8 mouse cellular contexts compared by ENCODE assay signal in the genomic region with DNA sequence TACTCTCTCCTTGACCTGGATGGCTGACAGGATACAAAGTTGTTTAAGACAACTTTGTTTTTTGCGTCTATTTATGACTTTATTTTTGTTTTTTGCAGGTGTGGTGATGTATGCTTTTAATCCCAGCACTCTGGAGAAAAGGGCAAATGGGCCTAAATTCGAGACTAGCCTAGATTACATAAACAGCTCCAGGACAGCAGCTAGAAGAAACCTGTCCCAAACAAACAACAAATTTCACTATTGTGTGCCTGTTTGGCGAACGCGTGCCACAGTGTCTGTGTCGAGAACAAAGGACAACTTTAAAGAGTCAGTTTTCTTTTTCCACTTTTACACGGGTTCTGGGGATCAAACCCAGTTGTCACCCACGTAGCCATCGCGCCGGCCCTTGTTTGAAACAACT. TPM values are rescaled to one million over a fixed set of nuclear protein-coding genes. Genes with fewer than 3 reads are reported as not detected.
DNase-seq lines count a peak whose midpoint lies in the region; ATAC-seq and TF ChIP-seq lines count a peak whose summit lies in the region.

No protein-coding gene starts in this region.

- H3K27ac ChIP-seq in lung, postnatal 0 days (ENCODE audit: low read length), result peak overlapping the region; percentile 97
- H3K27ac ChIP-seq in limb, embryonic 11.5 days (replicated peaks; ENCODE audit: low read depth, low read length), result peak overlapping the region; percentile 94
- peak overlapping the region; percentile 96 for H3K27ac ChIP-seq in small intestine, adult 2 months (ENCODE audit: insufficient read depth, low read depth, low read length)

- H3K9me3 ChIP-seq in lung, postnatal 0 days (ENCODE audit: low read length), result no peaks in the 10 kb centered on the region
- H3K9me3 ChIP-seq in limb, embryonic 11.5 days (ENCODE audit: control insufficient read depth, low read length), result no peaks in the 10 kb centered on the region

- peak overlapping the region; percentile 83 for H3K4me3 ChIP-seq in lung, postnatal 0 days (ENCODE audit: low read depth, low read length)
- peak overlapping the region; percentile 86 for H3K4me3 ChIP-seq in limb, embryonic 11.5 days (ENCODE audit: low read depth, low read length)
- peak overlapping the region; percentile 69 for H3K4me3 ChIP-seq in small intestine, adult 2 months (ENCODE audit: low read depth, low read length)

- no peak for TF ChIP-seq EP300 in lung, postnatal 0 days (IDR thresholded peaks at IDR 0.05)

- 6% methylated on average over 11 of the region's 11 CpGs for WGBS in lung, postnatal 0 days
- WGBS in limb, embryonic 11.5 days, result 8% methylated on average over 11 of the region's 11 CpGs
- 2% methylated on average over 11 of the region's 11 CpGs for WGBS in small intestine, adult 2 months

- H3K9ac ChIP-seq in lung, postnatal 0 days (replicated peaks; ENCODE audit: low read depth), result peak overlapping the region; percentile 66
- H3K9ac ChIP-seq in limb, embryonic 11.5 days (ENCODE audit: low read length), result peak overlapping the region; percentile 91

- no peaks in the 10 kb centered on the region for H3K27me3 ChIP-seq in lung, postnatal 0 days (replicated peaks; ENCODE audit: insufficient read depth, low read length)
- H3K27me3 ChIP-seq in limb, embryonic 11.5 days (ENCODE audit: control insufficient read depth, insufficient read depth, low read length), result no peaks in the 10 kb centered on the region
- no peaks in the 10 kb centered on the region for H3K27me3 ChIP-seq in small intestine, adult 2 months (ENCODE audit: control insufficient read depth, insufficient read depth, low read length)

- peak overlapping the region; percentile 73 for H3K4me2 ChIP-seq in lung, postnatal 0 days (replicated peaks; ENCODE audit: low read depth, low read length)
- H3K4me2 ChIP-seq in limb, embryonic 11.5 days (ENCODE audit: low read depth, severe bottlenecking), result peak overlapping the region; percentile 89

- TF ChIP-seq CTCF in lung, postnatal 0 days (IDR thresholded peaks at IDR 0.05), result no peak
- TF ChIP-seq CTCF in small intestine, adult 2 months (IDR thresholded peaks at IDR 0.05; ENCODE audit: extremely low read depth, insufficient read length, insufficient replicate concordance, low read depth, low read length), result no peak

- no peak for ATAC-seq in lung, postnatal 0 days
- no peak for ATAC-seq in limb, embryonic 11.5 days (ENCODE audit: insufficient number of reproducible peaks, low FRiP score, low TSS enrichment, low read depth)

- TF ChIP-seq POLR2A in small intestine, adult 2 months (IDR thresholded peaks at IDR 0.05; ENCODE audit: low read depth, low read length), result no peak

- H3K4me1 ChIP-seq in lung, postnatal 0 days (ENCODE audit: insufficient read depth, low read depth, low read length), result peaks cover 5% of the 10 kb centered on the region
- H3K4me1 ChIP-seq in limb, embryonic 11.5 days (ENCODE audit: control insufficient read depth, insufficient read depth, low read length), result no peaks in the 10 kb centered on the region
- peaks cover 17% of the 10 kb centered on the region; the same call in 1 of the 2 replicates for H3K4me1 ChIP-seq in small intestine, adult 2 months (ENCODE audit: control insufficient read depth, insufficient read depth, insufficient read length, low read length)

- DNase-seq in adrenal gland, adult 2 months, result peak; percentile 26
- no peak for DNase-seq in adrenal gland, postnatal 14 days
- no peak for DNase-seq in lung, postnatal 0 days (ENCODE audit: low spot score)
- no peak for DNase-seq in lung, adult 18-20 months
- DNase-seq in limb, embryonic 11.5 days (ENCODE audit: low spot score), result no peak
- no peak for DNase-seq in thymus, postnatal 4 days
- no peak for DNase-seq in frontal cortex, postnatal 25 days (ENCODE audit: low spot score in 2 of 2)

- H3K36me3 ChIP-seq in lung, postnatal 0 days (ENCODE audit: insufficient read depth, low read length), result peaks cover 3% of the 10 kb centered on the region; the same call in 1 of the 2 replicates
- peaks cover 13% of the 10 kb centered on the region for H3K36me3 ChIP-seq in limb, embryonic 11.5 days (ENCODE audit: control insufficient read depth, insufficient read depth, low read length)
- peaks cover 16% of the 10 kb centered on the region for H3K36me3 ChIP-seq in small intestine, adult 2 months (ENCODE audit: control insufficient read depth, insufficient read depth, low read length)

RNA-seq across cellular contexts. Expression of a gene that starts 0.6 kb away (rescaled TPM):
- 100 to 1,000 TPM; 100 to 122 TPM for total RNA-seq in adrenal gland, adult 2 months (2021)
- 47.0 and 52.3 TPM in 2 replicates for polyA plus RNA-seq in adrenal gland, adult 2 months (2012; rRNA removed)
- 101 and 117 TPM in 2 replicates for total RNA-seq in adrenal gland, postnatal 14 days (2021)
- polyA plus RNA-seq in lung, postnatal 0 days (2015; fragmentation: Nextera tagmentation; extraction: Ambion mirVana), result 61.4 and 66.4 TPM in 2 replicates
- 130 and 133 TPM in 2 replicates for polyA plus RNA-seq in limb, embryonic 11.5 days (2014; fragmentation: Nextera tagmentation; extraction: Ambion mirVana)
- 26.6 and 66.3 TPM in 2 replicates for polyA plus RNA-seq in small intestine, adult 2 months (2012; rRNA removed)

RNA-seq across cellular contexts. Expression of a gene that starts 8.3 kb away (rescaled TPM):
- 100 to 1,000 TPM; 694 to 927 TPM for total RNA-seq in adrenal gland, adult 2 months (2021)
- polyA plus RNA-seq in adrenal gland, adult 2 months (2012; rRNA removed), result 1,573 and 1,924 TPM in 2 replicates
- 551 and 754 TPM in 2 replicates for total RNA-seq in adrenal gland, postnatal 14 days (2021)
- polyA plus RNA-seq in lung, postnatal 0 days (2015; fragmentation: Nextera tagmentation; extraction: Ambion mirVana), result 1,509 and 1,541 TPM in 2 replicates
- 798 and 887 TPM in 2 replicates for polyA plus RNA-seq in limb, embryonic 11.5 days (2014; fragmentation: Nextera tagmentation; extraction: Ambion mirVana)
- polyA plus RNA-seq in small intestine, adult 2 months (2012; rRNA removed), result 1,021 and 1,249 TPM in 2 replicates

RNA-seq across cellular contexts. Expression of a gene that starts 41.1 kb away (rescaled TPM):
- 10 to 100 TPM; 31.3 to 56.7 TPM for total RNA-seq in adrenal gland, adult 2 months (2021)
- 42.8 and 46.3 TPM in 2 replicates for polyA plus RNA-seq in adrenal gland, adult 2 months (2012; rRNA removed)
- 30.4 and 34.1 TPM in 2 replicates for total RNA-seq in adrenal gland, postnatal 14 days (2021)
- polyA plus RNA-seq in lung, postnatal 0 days (2015; fragmentation: Nextera tagmentation; extraction: Ambion mirVana), result 92.9 and 93.1 TPM in 2 replicates
- 14.8 and 15.8 TPM in 2 replicates for polyA plus RNA-seq in limb, embryonic 11.5 days (2014; fragmentation: Nextera tagmentation; extraction: Ambion mirVana)
- polyA plus RNA-seq in small intestine, adult 2 months (2012; rRNA removed), result 19.0 and 36.7 TPM in 2 replicates

RNA-seq across cellular contexts. Expression of a gene that starts 41.1 kb away (rescaled TPM):
- 100 to 1,000 TPM; 355 to 363 TPM for total RNA-seq in adrenal gland, adult 2 months (2021)
- polyA plus RNA-seq in adrenal gland, adult 2 months (2012; rRNA removed), result 169 and 187 TPM in 2 replicates
- 359 and 362 TPM in 2 replicates for total RNA-seq in adrenal gland, postnatal 14 days (2021)
- polyA plus RNA-seq in lung, postnatal 0 days (2015; fragmentation: Nextera tagmentation; extraction: Ambion mirVana), result 582 and 634 TPM in 2 replicates
- polyA plus RNA-seq in limb, embryonic 11.5 days (2014; fragmentation: Nextera tagmentation; extraction: Ambion mirVana), result 249 and 319 TPM in 2 replicates
- 30.5 and 70.2 TPM in 2 replicates for polyA plus RNA-seq in small intestine, adult 2 months (2012; rRNA removed)

RNA-seq across cellular contexts. Expression of a gene that starts 45.6 kb away (rescaled TPM):
- total RNA-seq in adrenal gland, adult 2 months (2021), result 1 to 10 TPM in 1 of 2 experiments, under 1 TPM in 1; 0.52 to 1.8 TPM
- 0.37 and 0.86 TPM in 2 replicates for polyA plus RNA-seq in adrenal gland, adult 2 months (2012; rRNA removed)
- 0.74 and 1.4 TPM in 2 replicates for total RNA-seq in adrenal gland, postnatal 14 days (2021)
- 0.35 and 0.49 TPM in 2 replicates for polyA plus RNA-seq in lung, postnatal 0 days (2015; fragmentation: Nextera tagmentation; extraction: Ambion mirVana)
- 0.57 and 0.87 TPM in 2 replicates for polyA plus RNA-seq in limb, embryonic 11.5 days (2014; fragmentation: Nextera tagmentation; extraction: Ambion mirVana)
- polyA plus RNA-seq in small intestine, adult 2 months (2012; rRNA removed), result 0.23 TPM in 1 of 2 replicates, not detected in the other
